In genomic region chr7:83369605-83370004, GRCm38 (mm10) we compare ENCODE assay signal across 19 mouse cellular contexts.
DNase-seq lines count a peak whose midpoint lies in the region; ATAC-seq lines count a peak whose summit lies in the region.
"Had no signal": no experiment of that assay in that cellular context is flagged by ENCODE, and none has a peak within 500 bp of the region (broad histone marks: within the 10 kb centered on the region; RNA-seq: fewer than 3 reads in every experiment).

No protein-coding gene starts in this region.

- ATAC-seq in CD4-positive, CD25-positive, alpha-beta regulatory T cell, adult 4 months = no peak
- ATAC-seq: forebrain, embryonic 16.5 days; intestine, embryonic 15.5 days; liver, embryonic 12.5 days had no signal

- peak; percentile 57 for DNase-seq in left cerebral cortex, postnatal 4 days
- DNase-seq in left cerebral cortex, adult 11 months (ENCODE audit: low spot score) = no peak
- peak; percentile 62 for DNase-seq in cerebellum, adult 11 months
- peak; percentile 78 for DNase-seq in cerebellum, adult 9-10 months
- DNase-seq in retina, embryonic 14.5 days (ENCODE audit: low spot score) = peak; percentile 55
- DNase-seq in embryo, embryonic 9.5 days (ENCODE audit: extremely low spot score) = no peak
- DNase-seq in gastrocnemius, postnatal 10 days = no peak
- DNase-seq: adrenal gland, adult 2 months; B cell, adult 2 months; gastrocnemius, postnatal 25 days; heart, adult 2 months; kidney, adult 8-10 months; kidney, postnatal 25 days; lung, adult 2 months; lung, postnatal 14 days had no signal

- intact Hi-C loops in left cerebral cortex, postnatal 4 days (cut with DNase I) = no loop called here

Comparison
In these comparisons a context has a peak if more than half of its experiments do, and no peak if none do; other contexts are left out.
1. DNase-seq: peak in left cerebral cortex, postnatal 4 days (single experiment), cerebellum, adult 11 months (single experiment), cerebellum, adult 9-10 months (single experiment) and retina, embryonic 14.5 days (single experiment); none in left cerebral cortex, adult 11 months (single experiment), embryo, embryonic 9.5 days (single experiment) and gastrocnemius, postnatal 10 days (single experiment).